Mouse (Mus musculus): ENCODE measurements at regions not wholly inside any gene's neighbourhood (a gene's known extent, or its start where the extent isn't known, plus 50 kb on each side); places are given as distances from the start of the nearest gene placed in this dataset.

- H3K9me3 ChIP-seq (replicated peaks; ENCODE audit: control insufficient read depth, low read length), result no peaks in the 10 kb centered on the region
- H3K27me3 ChIP-seq (ENCODE audit: control insufficient read depth, insufficient read depth, low read length), result peaks cover 30% of the 10 kb centered on the region
- no peak overlapping the region for H3K4me3 ChIP-seq (ENCODE audit: low read depth, low read length)
- peaks cover 11% of the 10 kb centered on the region; the same call in 1 of the 2 replicates for H3K4me1 ChIP-seq (ENCODE audit: control insufficient read depth, insufficient read depth, low read length)
- H3K36me3 ChIP-seq (ENCODE audit: control insufficient read depth, insufficient read depth, low read length), result no peaks in the 10 kb centered on the region
- 23% methylated on average over 11 of the region's 11 CpGs for whole genome bisulfite sequencing (ENCODE audit: insufficient replicate concordance)
- no peak overlapping the region for H3K9ac ChIP-seq (ENCODE audit: low read depth, low read length)
- no peak overlapping the region for H3K27ac ChIP-seq (ENCODE audit: low read depth, low read length)
- no peak for ATAC-seq (replicated peaks; ENCODE audit: insufficient number of reproducible peaks, low FRiP score, low TSS enrichment)
- H3K4me2 ChIP-seq, result no peak overlapping the region
Observed at GRCm38 (mm10) chr7:49686992-49687391, 50.3 kb upstream of the Dbx1 start.

Data from heart, embryonic 11.5 days (tissue).